In genomic region chr13:52223098-52223962, GRCm38 (mm10) we compare ENCODE assay signal across 8 mouse cellular contexts.
DNase-seq lines count a peak whose midpoint lies in the region; ATAC-seq and TF ChIP-seq lines count a peak whose summit lies in the region.

No protein-coding gene starts in this region.

- DNase-seq in 3T3-L1 (ENCODE audit: low read depth, low spot score): peak; percentile 58
- DNase-seq in G1E (ENCODE audit: low spot score): no peak
- peak; percentile 46 to 55 for DNase-seq in cerebellum, postnatal 36 days
- DNase-seq in heart, adult 18-20 months: peak; percentile 51 to 62
- DNase-seq in naive thymus-derived CD4-positive, alpha-beta T cell, adult 2 months (ENCODE audit: low read depth): peak; percentile 69

- no peak overlapping the region for H3K4me2 ChIP-seq in intestine, postnatal 0 days (replicated peaks; ENCODE audit: low read depth)
- peak overlapping the region; percentile 24; the same call in 1 of the 2 replicates for H3K4me2 ChIP-seq in liver, embryonic 12.5 days

- ATAC-seq in G1E (ENCODE audit: extremely low read depth, insufficient number of reproducible peaks, low FRiP score, poor library complexity, severe bottlenecking): peak; percentile 55
- ATAC-seq in intestine, postnatal 0 days: peak; percentile 34; the same call in 1 of the 2 replicates
- peak; percentile 77 for ATAC-seq in liver, embryonic 12.5 days
- no peak for ATAC-seq in erythroid progenitor cell, adult 5-6 weeks (replicated peaks; ENCODE audit: low FRiP score, poor library complexity, severe bottlenecking)

- no peaks in the 10 kb centered on the region for H3K36me3 ChIP-seq in G1E (replicated peaks)
- no peaks in the 10 kb centered on the region for H3K36me3 ChIP-seq in intestine, postnatal 0 days (ENCODE audit: control insufficient read depth, insufficient read depth)
- no peaks in the 10 kb centered on the region for H3K36me3 ChIP-seq in liver, embryonic 12.5 days

- no peak for TF ChIP-seq CTCF in G1E (IDR thresholded peaks at IDR 0.05; ENCODE audit: low read depth, low read length)
- peak; percentile 91 for TF ChIP-seq CTCF in intestine, postnatal 0 days (IDR thresholded peaks at IDR 0.05; ENCODE audit: low read depth)

- H3K27ac ChIP-seq in intestine, postnatal 0 days (ENCODE audit: low read depth, low read length): no peak overlapping the region
- peak overlapping the region; percentile 48; the same call in 1 of the 2 replicates for H3K27ac ChIP-seq in liver, embryonic 12.5 days

- H3K9ac ChIP-seq in intestine, postnatal 0 days (ENCODE audit: low read depth, low read length): no peak overlapping the region
- no peak overlapping the region for H3K9ac ChIP-seq in liver, embryonic 12.5 days

- H3K4me3 ChIP-seq in G1E (ENCODE audit: low read depth, low read length): no peak overlapping the region
- H3K4me3 ChIP-seq in intestine, postnatal 0 days (ENCODE audit: low read depth, low read length): no peak overlapping the region
- H3K4me3 ChIP-seq in liver, embryonic 12.5 days: no peak overlapping the region

- WGBS in intestine, postnatal 0 days: 61% methylated on average over 6 of the region's 6 CpGs
- 27% methylated on average over 6 of the region's 6 CpGs for WGBS in liver, embryonic 12.5 days (ENCODE audit: insufficient replicate concordance)

- H3K4me1 ChIP-seq in G1E (ENCODE audit: insufficient read depth, low read depth, low read length): 0 out of 2 replicates have a peak, but pooled peaks cover 7% of the 10 kb centered on the region
- H3K4me1 ChIP-seq in intestine, postnatal 0 days (replicated peaks; ENCODE audit: control insufficient read depth, insufficient read depth, low read length): peaks cover 4% of the 10 kb centered on the region
- H3K4me1 ChIP-seq in liver, embryonic 12.5 days: peaks cover 22% of the 10 kb centered on the region

- H3K27me3 ChIP-seq in G1E (ENCODE audit: insufficient read depth, low read length): peaks cover 6% of the 10 kb centered on the region; the same call in 1 of the 2 replicates
- H3K27me3 ChIP-seq in intestine, postnatal 0 days (replicated peaks; ENCODE audit: control insufficient read depth, insufficient read depth, low read length): no peaks in the 10 kb centered on the region
- H3K27me3 ChIP-seq in liver, embryonic 12.5 days (replicated peaks): no peaks in the 10 kb centered on the region

- H3K9me3 ChIP-seq in G1E (replicated peaks): no peaks in the 10 kb centered on the region
- H3K9me3 ChIP-seq in intestine, postnatal 0 days (ENCODE audit: control insufficient read depth): no peaks in the 10 kb centered on the region
- no peaks in the 10 kb centered on the region for H3K9me3 ChIP-seq in liver, embryonic 12.5 days (replicated peaks)
